Mouse (Mus musculus) neural tube, embryonic 14.5 days (tissue): ENCODE results near the gene Tbc1d23. TPM values are rescaled to one million over a fixed set of nuclear protein-coding genes. Genes with fewer than 3 reads are reported as not detected.
A peak's percentile ranks its signal among the peaks of the same experiment; 100 is the strongest.

Source experiments
- ATAC-seq: fragments of 200-750 bp; cut with Nextera tagmentation; 2 replicates; pipeline ENCODE4 v1.8.0; 2017; ENCODE audit warnings: low read depth, mild to moderate bottlenecking, moderate TSS enrichment, moderate library complexity
- H3K27ac ChIP-seq: fragments of 300-500 bp; sonication (generic); 2 replicates; pipeline ENCODE4 v1.5.1; 2014; ENCODE audit warnings: low read depth, mild to moderate bottlenecking, control low read depth, low read length, moderate library complexity, mixed read lengths
- H3K27me3 ChIP-seq: fragments of 300-500 bp; sonication (generic); 2 replicates; pipeline ENCODE4 v1.6.1; 2014; ENCODE audit warnings: low read length; ENCODE audit not compliant: control insufficient read depth, insufficient read depth
- H3K36me3 ChIP-seq: fragments of 300-500 bp; sonication (generic); 2 replicates; pipeline ENCODE4 v1.6.1; 2014; ENCODE audit warnings: low read length, mixed read lengths; ENCODE audit not compliant: control insufficient read depth, insufficient read depth
- H3K4me1 ChIP-seq: fragments of 300-500 bp; sonication (generic); 2 replicates; pipeline ENCODE4 v1.6.1; 2014; ENCODE audit warnings: low read length; ENCODE audit not compliant: control insufficient read depth, insufficient read depth
- H3K4me2 ChIP-seq: fragments of 300-500 bp; sonication (generic); 2 replicates; pipeline ENCODE4 v1.6.1; 2014; ENCODE audit warnings: mild to moderate bottlenecking, low read depth, low read length, control low read depth
- H3K4me3 ChIP-seq: fragments of 300-500 bp; sonication (generic); 2 replicates; pipeline ENCODE4 v1.5.1; 2014; ENCODE audit warnings: low read depth, low read length, control low read depth, mixed read lengths
- H3K9ac ChIP-seq: fragments of 300-500 bp; sonication (generic); replicated peaks from 2 replicates; pipeline ENCODE4 v1.6.1; 2014; ENCODE audit warnings: low read depth, mild to moderate bottlenecking, control low read depth, low read length, mixed read lengths
- H3K9me3 ChIP-seq: fragments of 300-500 bp; sonication (generic); 2 replicates; pipeline ENCODE4 v1.6.1; 2016; ENCODE audit warnings: low read length; ENCODE audit not compliant: control insufficient read depth
- WGBS: fragments of 180-500 bp; shearing (Covaris S2); extraction: QIAGEN DNeasy Blood & Tissue Kit; methylation state at CpG from one replicate; pipeline ENCODE4 v1.1.7; 2014; 5-methylcytosine and 5-hydroxymethylcytosine counted together
- polyA plus RNA-seq: library from polyadenylated mRNA; unstranded; fragments of >200 nt; fragmentation: Nextera tagmentation; extraction: Ambion mirVana; gene quantifications from 2 replicates; pipeline ENCODE4 v1.2.1, GENCODE M21; 2014

Gene Tbc1d23
- polyA plus RNA-seq, result 42.9 and 46.7 TPM in 2 replicates

GRCm38 (mm10) chr16:57231089-57231936, at the start of gene Tbc1d23:
Gene Tbc1d23 (minus strand): TSS chr16:57231504.
- Histone ChIP-seq H3K9ac (peak within 1 kb of the TSS; percentile 62), H3K4me3 (peak within 1 kb of the TSS; percentile 54), H3K27me3 (no peaks in the 10 kb centered on the region), H3K4me2 (peak within 1 kb of the TSS; percentile 53), H3K36me3 (no peaks in the 10 kb centered on the region), H3K4me1 (0 out of 2 replicates have a peak, but pooled peaks cover 5% of the 10 kb centered on the region), H3K9me3 (no peaks in the 10 kb centered on the region), H3K27ac (peak within 1 kb of the TSS; percentile 60)
- ATAC-seq, result peak; percentile 99
- under 1% methylated on average over 42 of the region's 42 CpGs for WGBS

- Histone ChIP-seq H3K27ac (no peak overlapping the region), H3K27me3 (no peaks in the 10 kb centered on the region), H3K4me1 (no peaks in the 10 kb centered on the region), H3K9ac (no peak overlapping the region), H3K4me2 (no peak overlapping the region), H3K9me3 (no peaks in the 10 kb centered on the region), H3K4me3 (no peak overlapping the region), H3K36me3 (no peaks in the 10 kb centered on the region)
- no peak for ATAC-seq
- 84% methylated on average over 31 of the region's 31 CpGs for WGBS
Observed at GRCm38 (mm10) chr16:57280221-57281217, 49.2 kb upstream of the Tbc1d23 start.

DNA sequence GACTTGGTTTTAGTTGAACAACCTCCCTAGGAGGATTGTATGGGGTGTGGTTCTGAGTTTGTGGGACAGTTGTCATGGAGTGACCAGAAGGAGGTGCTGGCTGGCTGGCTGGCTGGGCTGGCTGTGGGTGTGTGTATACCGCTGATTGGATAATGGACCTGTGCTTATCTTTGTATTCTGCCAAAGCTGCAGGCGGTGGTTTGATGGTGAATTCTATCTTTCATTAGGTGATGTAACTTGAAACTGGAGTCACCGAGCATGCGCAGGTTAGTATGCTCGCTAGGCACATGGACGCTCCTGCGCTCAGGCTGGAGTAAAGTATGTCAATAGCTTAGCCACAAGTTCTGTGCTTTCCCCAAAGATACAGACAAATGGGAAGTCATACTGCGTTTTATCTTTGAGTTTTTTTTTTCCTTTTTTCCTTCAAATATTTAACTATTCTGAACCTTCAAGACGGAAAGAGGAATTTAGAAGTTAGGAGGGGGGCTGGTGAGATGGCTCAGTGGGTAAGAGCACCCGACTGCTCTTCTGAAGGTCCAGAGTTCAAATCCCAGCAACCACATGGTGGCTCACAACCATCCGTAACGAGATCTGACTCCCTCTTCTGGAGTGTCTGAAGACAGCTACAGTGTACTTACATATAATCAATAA, 47.8 kb upstream of the Tbc1d23 start:
- no peaks in the 10 kb centered on the region for H3K4me1 ChIP-seq
- no peak overlapping the region for H3K27ac ChIP-seq
- no peaks in the 10 kb centered on the region for H3K36me3 ChIP-seq
- H3K9me3 ChIP-seq, result no peaks in the 10 kb centered on the region
- no peaks in the 10 kb centered on the region for H3K27me3 ChIP-seq
- no peak overlapping the region for H3K4me2 ChIP-seq
- no peak overlapping the region for H3K4me3 ChIP-seq
- 94% methylated on average over 10 of the region's 12 CpGs for WGBS
- no peak for ATAC-seq
- no peak overlapping the region for H3K9ac ChIP-seq

DNA sequence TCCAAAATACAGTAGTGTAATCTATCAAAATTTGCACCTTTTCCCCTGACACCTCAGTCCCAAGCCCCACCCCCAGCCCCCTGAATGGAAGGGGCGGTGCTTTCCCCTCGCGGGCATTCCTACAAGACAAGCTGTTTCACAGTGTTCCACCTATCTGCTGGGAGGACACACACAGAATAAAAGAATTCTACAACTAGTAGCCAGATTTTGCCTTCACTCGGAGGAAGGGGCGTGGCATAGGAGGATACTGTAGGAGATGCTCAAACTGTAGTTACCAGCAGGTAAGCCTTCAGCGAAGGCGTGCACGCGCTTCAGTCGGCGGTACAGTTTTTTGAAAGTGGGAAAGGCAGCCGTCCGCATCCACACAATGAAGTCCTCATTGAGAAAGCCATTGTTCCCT, 38.4 kb upstream of the Tbc1d23 start:
- Histone ChIP-seq H3K27ac (no peak overlapping the region), H3K4me3 (no peak overlapping the region), H3K27me3 (no peaks in the 10 kb centered on the region), H3K9me3 (no peaks in the 10 kb centered on the region), H3K36me3 (no peaks in the 10 kb centered on the region), H3K4me2 (no peak overlapping the region), H3K9ac (no peak overlapping the region), H3K4me1 (no peaks in the 10 kb centered on the region)
- 91% methylated on average over 13 of the region's 13 CpGs for WGBS
- ATAC-seq, result no peak

GRCm38 (mm10) chr16:57268058-57268841, 36.9 kb upstream of the Tbc1d23 start:
- Histone ChIP-seq H3K9me3 (no peaks in the 10 kb centered on the region), H3K27me3 (no peaks in the 10 kb centered on the region), H3K4me1 (no peaks in the 10 kb centered on the region), H3K9ac (no peak overlapping the region), H3K27ac (no peak overlapping the region), H3K36me3 (no peaks in the 10 kb centered on the region), H3K4me3 (no peak overlapping the region), H3K4me2 (no peak overlapping the region)
- 88% methylated on average over 14 of the region's 14 CpGs for WGBS
- no peak for ATAC-seq

GRCm38 (mm10) chr16:57267068-57267467, 35.8 kb upstream of the Tbc1d23 start:
- Histone ChIP-seq H3K36me3 (no peaks in the 10 kb centered on the region), H3K27ac (no peak overlapping the region), H3K9ac (no peak overlapping the region), H3K9me3 (no peaks in the 10 kb centered on the region), H3K4me2 (no peak overlapping the region), H3K27me3 (no peaks in the 10 kb centered on the region), H3K4me1 (no peaks in the 10 kb centered on the region), H3K4me3 (no peak overlapping the region)
- ATAC-seq, result no peak
- 9% methylated on average over 1 of the region's 1 CpGs for WGBS

DNA sequence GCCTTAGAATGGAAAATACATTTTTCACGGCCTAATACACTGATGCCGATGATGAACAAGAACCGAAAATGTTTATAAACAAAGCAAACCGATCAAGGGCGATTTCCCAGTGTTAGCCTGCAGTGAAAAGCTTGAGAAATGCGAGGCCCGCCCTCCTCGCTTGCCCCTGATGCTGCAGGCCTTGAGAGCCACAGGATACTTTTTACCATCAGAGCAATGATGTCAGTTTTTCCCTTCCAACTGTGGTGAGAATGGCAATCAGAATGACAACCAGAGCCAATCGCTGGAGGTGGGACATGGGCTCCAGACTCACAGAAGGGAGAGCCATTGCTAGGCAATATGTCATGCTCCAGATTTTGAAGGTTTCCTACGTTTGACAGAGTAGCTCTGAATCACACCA, 28.8 kb upstream of the Tbc1d23 start:
- H3K4me2 ChIP-seq, result no peak overlapping the region
- H3K36me3 ChIP-seq, result no peaks in the 10 kb centered on the region
- H3K4me3 ChIP-seq, result no peak overlapping the region
- no peaks in the 10 kb centered on the region for H3K9me3 ChIP-seq
- no peaks in the 10 kb centered on the region for H3K4me1 ChIP-seq
- no peaks in the 10 kb centered on the region for H3K27me3 ChIP-seq
- WGBS, result 88% methylated on average over 10 of the region's 10 CpGs
- ATAC-seq, result no peak
- H3K9ac ChIP-seq, result no peak overlapping the region
- no peak overlapping the region for H3K27ac ChIP-seq

DNA sequence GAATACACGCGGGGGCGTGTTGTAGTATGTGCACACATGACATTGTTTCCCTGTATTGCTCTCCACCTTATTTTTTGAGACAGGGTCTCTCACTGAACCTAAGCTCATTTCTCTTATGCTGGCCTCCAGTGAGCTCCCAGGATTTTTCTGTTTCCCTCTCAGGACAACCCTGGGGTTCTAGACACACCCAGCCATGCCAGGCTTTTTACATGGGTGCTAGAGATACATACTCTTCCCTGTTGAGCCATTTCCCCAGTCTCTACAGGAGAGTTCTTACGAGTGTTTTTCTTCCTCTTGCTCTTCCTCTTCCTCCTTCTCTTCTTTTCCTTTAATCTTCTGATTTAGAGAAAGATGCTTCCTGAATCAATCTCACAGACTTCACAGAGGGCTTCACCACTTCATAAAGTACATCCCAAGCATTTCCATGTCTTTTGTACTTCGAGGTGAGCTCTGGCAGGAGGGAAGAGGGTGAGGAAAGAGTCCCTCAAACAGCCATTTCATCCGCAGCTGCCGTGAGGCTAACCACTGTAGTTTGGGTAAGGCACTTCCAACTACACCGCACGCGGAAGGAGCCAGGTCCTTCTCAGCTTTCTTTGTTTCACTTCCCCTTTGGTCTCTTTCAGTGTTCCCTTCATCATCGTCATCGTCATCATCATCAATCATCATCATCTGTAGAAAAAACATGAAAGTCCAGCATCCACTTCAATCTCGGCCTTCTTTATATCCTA, 28.2 kb upstream of the Tbc1d23 start:
- no peak overlapping the region for H3K9ac ChIP-seq
- H3K36me3 ChIP-seq, result no peaks in the 10 kb centered on the region
- no peak for ATAC-seq
- H3K4me2 ChIP-seq, result no peak overlapping the region
- WGBS, result 85% methylated on average over 13 of the region's 13 CpGs
- no peaks in the 10 kb centered on the region for H3K4me1 ChIP-seq
- H3K9me3 ChIP-seq, result no peaks in the 10 kb centered on the region
- H3K27ac ChIP-seq, result no peak overlapping the region
- H3K4me3 ChIP-seq, result no peak overlapping the region
- no peaks in the 10 kb centered on the region for H3K27me3 ChIP-seq
